Mouse (Mus musculus) cerebellum, postnatal 36 days (tissue): Measurements from ENCODE around the gene Rad51b.

Experiments used
- DNase-seq, 2 experiments: peaks; one replicate each; pipeline ENCODE4 v3.0.0; 2021 to 2022; ENCODE audit warnings: mixed read lengths in 2 of 2

The Rad51b gene

GRCm38 (mm10) chr12:79499809-79500208, 202.7 kb downstream of the Rad51b start:
- no peak for DNase-seq

GRCm38 (mm10) chr12:79501877-79502276, 204.8 kb downstream of the Rad51b start:
- no peak for DNase-seq

GRCm38 (mm10) chr12:79502862-79503581, 205.9 kb downstream of the Rad51b start:
- DNase-seq, result no peak

GRCm38 (mm10) chr12:79503582-79504515, 206.8 kb downstream of the Rad51b start:
- no peak for DNase-seq

GRCm38 (mm10) chr12:79504641-79505040, 207.6 kb downstream of the Rad51b start:
- no peak for DNase-seq

- DNase-seq, result no peak
Observed at GRCm38 (mm10) chr12:79506421-79506820, 209.3 kb downstream of the Rad51b start.

GRCm38 (mm10) chr12:79507141-79507681, 210.1 kb downstream of the Rad51b start:
- no peak for DNase-seq

- DNase-seq, result no peak
Observed at GRCm38 (mm10) chr12:79511454-79512204, 214.5 kb downstream of the Rad51b start.

GRCm38 (mm10) chr12:79512205-79512886, 215.3 kb downstream of the Rad51b start:
- no peak for DNase-seq

GRCm38 (mm10) chr12:79512982-79513681, 216.1 kb downstream of the Rad51b start:
- DNase-seq, result no peak

GRCm38 (mm10) chr12:79514680-79515079, 217.6 kb downstream of the Rad51b start:
- no peak for DNase-seq

GRCm38 (mm10) chr12:79522374-79522773, 225.3 kb downstream of the Rad51b start:
- no peak for DNase-seq

GRCm38 (mm10) chr12:79524941-79525871, 228.1 kb downstream of the Rad51b start:
- DNase-seq, result no peak

GRCm38 (mm10) chr12:79525872-79526271, 228.8 kb downstream of the Rad51b start:
- no peak for DNase-seq

GRCm38 (mm10) chr12:79527222-79527621, 230.1 kb downstream of the Rad51b start:
- DNase-seq, result no peak

- no peak for DNase-seq
Observed at GRCm38 (mm10) chr12:79530275-79530902, 233.3 kb downstream of the Rad51b start.

- no peak for DNase-seq
Observed at GRCm38 (mm10) chr12:79531809-79532798, 235.0 kb downstream of the Rad51b start.

GRCm38 (mm10) chr12:79534778-79535177, 237.7 kb downstream of the Rad51b start:
- DNase-seq, result no peak
